Mouse (Mus musculus) T-cell, adult 2 months (primary cell): Measurements from ENCODE around the gene Rpl9.

ENCODE experiments used
- DNase-seq: peaks from one replicate; pipeline ENCODE4 v3.0.0; 2022; ENCODE audit warnings: low spot score

Rpl9 gene

GRCm38 (mm10) chr5:65374746-65375145 is 16.5 kb downstream of the Rpl9 start:
- no peak for DNase-seq

- no peak for DNase-seq
Measured at GRCm38 (mm10) chr5:65371551-65371950, 19.7 kb downstream of the Rpl9 start.

GRCm38 (mm10) chr5:65367837-65368236 is 23.4 kb downstream of the Rpl9 start:
- no peak for DNase-seq

- DNase-seq = no peak
Measured at GRCm38 (mm10) chr5:65357771-65358170, 33.5 kb downstream of the Rpl9 start.

- DNase-seq = no peak
Measured at GRCm38 (mm10) chr5:65356851-65357250, 34.4 kb downstream of the Rpl9 start.

GRCm38 (mm10) chr5:65354985-65355384 is 36.3 kb downstream of the Rpl9 start:
- peak; percentile 4 for DNase-seq

GRCm38 (mm10) chr5:65354097-65354496 is 37.1 kb downstream of the Rpl9 start:
- DNase-seq = no peak

GRCm38 (mm10) chr5:65350508-65350907 is 40.7 kb downstream of the Rpl9 start:
- no peak for DNase-seq

GRCm38 (mm10) chr5:65348168-65348567 is 43.1 kb downstream of the Rpl9 start, which contains the start of gene Klb:
Gene Klb, plus strand, starts transcription at chr5:65348314.
- no peak for DNase-seq

GRCm38 (mm10) chr5:65340167-65340566 is 51.1 kb downstream of the Rpl9 start:
- DNase-seq = no peak

GRCm38 (mm10) chr5:65338394-65338793 is 52.9 kb downstream of the Rpl9 start:
- DNase-seq = peak; percentile 9
